Mouse (Mus musculus) midbrain, embryonic 14.5 days (tissue): ENCODE data around the gene Gm14085. TPM values are rescaled to one million over a fixed set of nuclear protein-coding genes. Genes with fewer than 3 reads are reported as not detected.

ENCODE experiments used
- ATAC-seq: fragments of 200-750 bp; cut with Nextera tagmentation; 2 replicates; pipeline ENCODE4 v1.8.0; 2017; ENCODE audit warnings: moderate number of reproducible peaks, moderate library complexity; ENCODE audit not compliant: low FRiP score, low TSS enrichment
- DNase-seq: peaks from one replicate; pipeline ENCODE4 v3.0.0-alpha.2; 2015
- H3K27ac ChIP-seq: fragments of 300-500 bp; sonication (generic); replicated peaks from 2 replicates; pipeline ENCODE4 v1.5.1; 2014; ENCODE audit warnings: mild to moderate bottlenecking, low read depth, low read length, moderate library complexity
- H3K27me3 ChIP-seq: fragments of 300-500 bp; sonication (generic); 2 replicates; pipeline ENCODE4 v1.6.1; 2014; ENCODE audit warnings: low read length, control low read depth, mixed read lengths; ENCODE audit not compliant: control insufficient read depth, insufficient read depth
- H3K36me3 ChIP-seq: fragments of 300-500 bp; sonication (generic); 2 replicates; pipeline ENCODE4 v1.6.1; 2014; ENCODE audit warnings: low read length, control low read depth; ENCODE audit not compliant: control insufficient read depth, insufficient read depth
- H3K4me1 ChIP-seq: fragments of 300-500 bp; sonication (generic); 2 replicates; pipeline ENCODE4 v1.6.1; 2014; ENCODE audit warnings: mild to moderate bottlenecking, antibody characterized with exemption, low read length, control low read depth; ENCODE audit not compliant: control insufficient read depth, insufficient read depth
- H3K4me2 ChIP-seq: fragments of 300-500 bp; sonication (generic); 2 replicates; pipeline ENCODE4 v1.6.1; 2014; ENCODE audit warnings: mild to moderate bottlenecking, low read length, moderate library complexity
- H3K4me3 ChIP-seq: fragments of 300-500 bp; sonication (generic); replicated peaks from 2 replicates; pipeline ENCODE4 v1.5.1; 2014; ENCODE audit warnings: low read depth, low read length
- H3K9ac ChIP-seq: fragments of 300-500 bp; sonication (generic); replicated peaks from 2 replicates; pipeline ENCODE4 v1.6.1; 2014; ENCODE audit warnings: mild to moderate bottlenecking, low read length, moderate library complexity
- H3K9me3 ChIP-seq: fragments of 300-500 bp; sonication (generic); 2 replicates; pipeline ENCODE4 v1.6.1; 2016; ENCODE audit warnings: low read length, control low read depth, mixed read lengths; ENCODE audit not compliant: control insufficient read depth
- WGBS: fragments of 180-500 bp; shearing (Covaris S2); extraction: QIAGEN DNeasy Blood & Tissue Kit; methylation state at CpG from one replicate; pipeline ENCODE4 v1.1.7; 2014; 5-methylcytosine and 5-hydroxymethylcytosine counted together
- polyA plus RNA-seq: library from polyadenylated mRNA; unstranded; fragments of >200 nt; fragmentation: Nextera tagmentation; extraction: Ambion mirVana; gene quantifications from 2 replicates; pipeline ENCODE4 v1.2.1, GENCODE M21; 2014

Gene Gm14085
- polyA plus RNA-seq, 1 experiment from 2014 or later: not detected

DNA sequence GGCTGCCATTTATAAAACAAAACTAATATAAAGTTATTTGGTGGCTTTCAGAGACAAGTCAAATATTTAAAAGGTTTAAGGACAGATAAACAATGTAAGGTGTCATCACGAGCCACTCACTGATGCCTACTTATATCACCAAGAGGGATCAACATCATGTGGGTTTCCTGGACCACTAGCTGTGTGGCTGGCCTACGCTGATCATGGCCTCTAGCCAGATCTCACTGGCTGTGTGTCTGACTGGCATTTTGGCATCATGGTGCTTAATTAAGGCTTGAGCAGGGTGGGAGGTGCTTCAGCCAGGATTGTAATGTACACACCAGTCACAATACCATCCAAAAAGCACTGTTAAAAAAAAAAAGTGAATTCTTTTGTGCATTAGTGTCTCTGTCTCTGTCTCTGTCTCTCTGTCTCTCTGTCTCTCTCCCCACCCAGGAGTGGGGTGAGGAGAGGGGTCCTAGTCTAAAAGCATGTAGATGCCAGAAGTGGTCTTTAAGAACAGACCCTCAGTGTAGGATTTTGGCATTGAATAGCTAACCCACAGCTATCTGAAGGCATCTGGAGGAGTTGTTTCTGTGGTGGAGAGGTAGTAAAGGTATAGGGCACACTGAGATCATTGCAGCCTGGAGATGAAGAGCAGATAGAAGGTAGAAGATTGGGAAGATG lies 47.5 kb downstream of the Gm14085 start:
- H3K9ac ChIP-seq: no peak overlapping the region
- H3K4me1 ChIP-seq: 0 out of 2 replicates have a peak, but pooled peaks cover 7% of the 10 kb centered on the region
- ATAC-seq (peak; percentile 58; the same call in 1 of the 2 replicates), DNase-seq (peak; percentile 46)
- WGBS: 58% methylated on average over 2 of the region's 2 CpGs
- no peaks in the 10 kb centered on the region for H3K27me3 ChIP-seq
- H3K4me3 ChIP-seq: no peak overlapping the region
- no peaks in the 10 kb centered on the region for H3K36me3 ChIP-seq
- peak overlapping the region; percentile 55 for H3K27ac ChIP-seq
- H3K9me3 ChIP-seq: no peaks in the 10 kb centered on the region
- H3K4me2 ChIP-seq: no peak overlapping the region

DNA sequence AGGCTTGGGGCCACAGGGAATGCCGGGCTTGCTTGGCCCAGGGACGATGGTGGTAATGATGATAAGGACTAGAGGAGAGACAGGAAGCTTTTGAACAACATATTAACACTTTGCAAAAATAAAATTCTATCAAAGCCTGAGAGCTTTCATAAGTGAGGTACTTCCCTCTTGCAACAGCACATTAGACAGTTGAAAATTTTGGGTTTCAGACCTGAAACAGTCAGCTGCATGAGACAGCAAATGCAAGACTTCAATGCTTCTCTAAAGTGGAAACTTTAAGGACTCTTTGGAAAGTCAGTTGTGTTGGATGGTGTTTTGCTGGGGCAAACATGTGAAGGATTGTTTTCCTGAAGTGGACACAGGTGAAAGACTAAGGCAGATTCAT lies 48.1 kb downstream of the Gm14085 start:
- peak overlapping the region; percentile 55; the same call in 1 of the 2 replicates for H3K27ac ChIP-seq
- no peak overlapping the region for H3K4me2 ChIP-seq
- DNase-seq (no peak), ATAC-seq (no peak)
- H3K9ac ChIP-seq: no peak overlapping the region
- 91% methylated on average over 2 of the region's 2 CpGs for WGBS
- no peaks in the 10 kb centered on the region for H3K27me3 ChIP-seq
- H3K4me3 ChIP-seq: no peak overlapping the region
- 0 out of 2 replicates have a peak, but pooled peaks cover 7% of the 10 kb centered on the region for H3K4me1 ChIP-seq
- H3K9me3 ChIP-seq: no peaks in the 10 kb centered on the region
- H3K36me3 ChIP-seq: no peaks in the 10 kb centered on the region

DNA sequence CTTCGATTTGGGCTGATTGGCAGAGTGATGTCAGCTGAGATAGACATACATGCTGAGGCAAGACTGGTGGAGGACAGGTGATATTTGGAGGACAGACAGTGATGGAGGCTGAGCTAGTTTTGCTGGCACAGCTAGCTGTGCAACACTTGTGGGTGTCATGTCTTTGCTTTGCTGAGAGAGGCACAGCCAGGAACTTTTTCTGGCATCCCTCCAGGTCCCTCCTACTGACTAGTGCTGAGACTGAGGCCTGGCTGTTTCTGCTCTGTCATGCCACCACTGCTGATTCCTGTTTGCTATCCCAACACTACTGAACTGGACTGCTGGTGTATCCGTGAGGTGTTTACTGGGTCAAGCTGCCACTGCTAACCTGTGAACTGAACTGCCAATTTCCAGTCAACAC lies 48.6 kb downstream of the Gm14085 start:
- Histone ChIP-seq H3K4me2 (no peak overlapping the region), H3K36me3 (no peaks in the 10 kb centered on the region), H3K9ac (no peak overlapping the region), H3K27ac (no peak overlapping the region), H3K27me3 (no peaks in the 10 kb centered on the region), H3K4me3 (no peak overlapping the region), H3K4me1 (0 out of 2 replicates have a peak, but pooled peaks cover 7% of the 10 kb centered on the region), H3K9me3 (no peaks in the 10 kb centered on the region)
- ATAC-seq: no peak
- 93% methylated on average over 2 of the region's 2 CpGs for WGBS
- peak; percentile 28 for DNase-seq

DNA sequence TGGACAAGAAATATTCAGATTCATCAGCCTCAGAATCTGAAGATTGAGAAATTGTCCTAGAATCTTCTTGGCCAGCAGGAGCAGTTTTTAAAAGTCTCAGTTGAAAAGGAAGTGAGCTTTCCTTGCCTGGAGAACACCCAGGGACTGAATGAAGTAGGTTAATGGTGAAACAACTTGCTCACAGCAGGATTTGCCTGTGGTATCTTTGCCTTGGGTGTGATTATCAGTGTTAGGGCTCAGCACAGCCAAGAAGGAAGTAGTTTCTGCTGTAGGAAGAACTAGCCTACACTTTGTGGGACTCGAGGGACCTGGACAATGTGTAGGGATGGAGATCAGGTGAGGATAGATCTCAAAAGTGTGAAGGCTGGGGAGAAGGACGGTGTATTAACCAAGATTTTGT lies 49.9 kb downstream of the Gm14085 start:
- Histone ChIP-seq H3K9ac (no peak overlapping the region), H3K27ac (no peak overlapping the region), H3K27me3 (no peaks in the 10 kb centered on the region), H3K9me3 (no peaks in the 10 kb centered on the region), H3K4me1 (0 out of 2 replicates have a peak, but pooled peaks cover 7% of the 10 kb centered on the region), H3K36me3 (no peaks in the 10 kb centered on the region), H3K4me2 (no peak overlapping the region), H3K4me3 (no peak overlapping the region)
- DNase-seq: no peak
- ATAC-seq: no peak
- 91% methylated on average over 2 of the region's 2 CpGs for WGBS

DNA sequence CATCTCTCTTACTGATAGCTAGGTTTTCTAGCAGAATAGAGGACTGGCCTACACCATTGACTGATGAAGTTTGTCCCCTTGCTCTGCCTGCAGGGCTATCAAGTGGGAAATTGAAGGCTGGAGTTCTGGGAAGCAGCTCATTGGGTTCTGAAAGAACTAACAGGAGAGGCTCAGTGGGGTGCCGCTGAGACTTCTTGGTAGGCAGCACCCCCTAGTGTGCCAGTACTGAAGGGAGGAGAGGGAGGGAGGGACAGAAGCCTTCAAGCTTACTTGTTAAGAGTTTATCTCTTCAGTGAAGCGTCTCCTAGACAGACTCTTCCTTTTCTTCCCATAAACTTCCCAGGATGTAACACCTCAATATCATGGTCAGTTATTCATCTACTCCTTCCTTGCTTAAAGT lies 73.6 kb downstream of the Gm14085 start:
- peak; percentile 71 for DNase-seq
- Histone ChIP-seq H3K9ac (no peak overlapping the region), H3K4me2 (no peak overlapping the region), H3K36me3 (no peaks in the 10 kb centered on the region), H3K9me3 (no peaks in the 10 kb centered on the region), H3K27me3 (no peaks in the 10 kb centered on the region), H3K27ac (no peak overlapping the region), H3K4me1 (no peaks in the 10 kb centered on the region), H3K4me3 (no peak overlapping the region)
- no peak for ATAC-seq
- WGBS: 18% methylated on average over 2 of the region's 2 CpGs

DNA sequence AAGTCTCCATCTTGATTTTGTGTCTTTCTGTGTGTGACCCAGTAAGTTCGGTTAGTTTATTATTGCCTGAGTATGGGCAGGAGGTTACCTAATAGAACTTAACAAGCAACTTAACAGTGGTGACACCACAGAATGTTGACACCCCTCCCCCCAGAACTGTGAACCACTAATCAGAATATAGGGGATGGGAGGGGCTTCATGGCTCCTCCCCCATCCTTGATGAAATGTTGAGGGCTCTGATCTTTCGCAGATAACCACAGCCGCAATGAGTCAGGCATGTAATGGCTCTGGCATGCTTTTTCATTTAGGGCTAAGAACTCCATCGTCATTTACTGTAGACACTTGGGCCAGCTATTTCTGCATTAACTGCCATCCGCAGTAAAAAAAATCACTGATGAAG lies 76.5 kb downstream of the Gm14085 start:
- no peak overlapping the region for H3K9ac ChIP-seq
- H3K27ac ChIP-seq: no peak overlapping the region
- H3K4me2 ChIP-seq: no peak overlapping the region
- no peak overlapping the region for H3K4me3 ChIP-seq
- no peaks in the 10 kb centered on the region for H3K4me1 ChIP-seq
- no peak for DNase-seq
- no peaks in the 10 kb centered on the region for H3K9me3 ChIP-seq
- ATAC-seq: no peak
- no peaks in the 10 kb centered on the region for H3K27me3 ChIP-seq
- H3K36me3 ChIP-seq: no peaks in the 10 kb centered on the region
- 95% methylated on average over 5 of the region's 5 CpGs for WGBS

DNA sequence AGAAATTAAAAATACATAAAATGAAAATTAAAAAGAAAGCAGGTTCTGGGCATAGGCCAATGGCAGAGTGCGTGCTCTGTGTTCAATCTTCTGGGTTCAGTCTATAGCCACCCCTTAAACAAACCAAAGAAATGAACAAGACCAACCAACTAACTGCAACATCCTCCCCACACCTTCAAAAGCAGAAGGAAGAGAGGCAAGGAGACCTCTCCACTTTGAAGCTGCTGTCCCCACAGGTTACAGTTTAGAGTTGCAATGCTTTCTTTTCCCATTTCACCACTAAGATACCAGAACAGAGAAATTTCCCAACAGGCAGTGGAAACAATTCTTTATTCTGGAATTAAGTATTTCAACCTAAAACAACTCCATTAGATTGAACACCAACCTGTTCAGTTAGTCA lies 77.5 kb downstream of the Gm14085 start:
- Histone ChIP-seq H3K4me3 (no peak overlapping the region), H3K9ac (no peak overlapping the region), H3K4me1 (no peaks in the 10 kb centered on the region), H3K27ac (no peak overlapping the region), H3K36me3 (no peaks in the 10 kb centered on the region), H3K4me2 (no peak overlapping the region), H3K9me3 (no peaks in the 10 kb centered on the region), H3K27me3 (no peaks in the 10 kb centered on the region)
- ATAC-seq: no peak
- no peak for DNase-seq
- 100% methylated on average over 1 of the region's 1 CpGs for WGBS

DNA sequence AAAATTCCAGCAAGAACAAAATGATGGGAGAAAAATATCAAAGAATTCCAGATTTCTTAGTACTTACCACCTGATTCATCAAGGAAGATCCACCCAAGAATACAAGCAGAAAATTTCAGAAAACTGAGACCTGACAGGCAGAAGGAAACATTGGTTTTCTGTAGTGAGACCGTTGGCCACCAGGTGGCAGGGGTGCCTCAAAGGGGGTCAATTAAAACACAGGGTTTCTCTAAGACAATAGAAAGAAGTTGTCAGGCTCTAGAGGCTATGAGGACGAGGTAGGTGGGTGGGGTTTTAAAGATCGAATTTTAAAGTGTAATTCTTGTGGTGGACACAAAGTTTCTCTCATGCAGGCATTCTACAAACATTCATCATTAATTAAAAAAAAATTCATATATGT lies 84.7 kb downstream of the Gm14085 start:
- Histone ChIP-seq H3K27ac (no peak overlapping the region), H3K27me3 (no peaks in the 10 kb centered on the region), H3K36me3 (no peaks in the 10 kb centered on the region), H3K4me2 (no peak overlapping the region), H3K4me1 (no peaks in the 10 kb centered on the region), H3K9me3 (no peaks in the 10 kb centered on the region), H3K9ac (no peak overlapping the region), H3K4me3 (no peak overlapping the region)
- ATAC-seq (no peak), DNase-seq (peak; percentile 80)
- 16% methylated on average over 3 of the region's 3 CpGs for WGBS

DNA sequence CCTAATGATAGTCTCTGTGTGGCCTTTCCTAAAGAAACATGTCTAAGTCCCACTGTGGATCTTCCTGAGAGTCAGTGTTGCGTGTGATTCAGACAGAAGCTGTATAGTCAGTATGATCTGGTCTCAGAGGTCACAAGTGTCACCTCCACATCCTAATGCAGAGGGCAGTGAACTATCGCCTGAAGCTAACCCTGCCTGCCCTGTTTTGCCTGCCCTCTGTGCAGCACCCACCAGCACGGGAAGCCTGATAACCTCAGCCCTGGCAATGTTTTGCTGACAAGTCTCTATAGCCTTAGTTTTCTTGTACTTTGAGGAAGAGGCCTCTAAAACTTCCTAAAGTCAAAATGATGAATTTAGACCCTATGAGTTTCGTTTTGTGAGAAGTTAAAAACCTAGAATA lies 85.7 kb downstream of the Gm14085 start:
- no peaks in the 10 kb centered on the region for H3K9me3 ChIP-seq
- H3K27ac ChIP-seq: no peak overlapping the region
- no peaks in the 10 kb centered on the region for H3K36me3 ChIP-seq
- ATAC-seq: no peak
- WGBS: 80% methylated on average over 4 of the region's 4 CpGs
- H3K4me3 ChIP-seq: no peak overlapping the region
- no peak overlapping the region for H3K4me2 ChIP-seq
- no peak for DNase-seq
- H3K9ac ChIP-seq: no peak overlapping the region
- no peaks in the 10 kb centered on the region for H3K27me3 ChIP-seq
- H3K4me1 ChIP-seq: no peaks in the 10 kb centered on the region
